Mouse (Mus musculus) embryo, embryonic 10.5 days (tissue): Measurements from ENCODE around the gene Mad2l2.
A peak's percentile ranks its signal among the peaks of the same experiment; 100 is the strongest.

Experiments used
- DNase-seq: peaks from one replicate; pipeline ENCODE4 v3.0.0-alpha.2; 2015; ENCODE audit warnings: low spot score

Gene Mad2l2

GRCm38 (mm10) chr4:148140098-148141011, 10.2 kb downstream of the Mad2l2 start:
- peak; percentile 95 for DNase-seq

- no peak for DNase-seq
Observed at GRCm38 (mm10) chr4:148143721-148144120, 13.5 kb downstream of the Mad2l2 start.

GRCm38 (mm10) chr4:148147714-148148113, 17.5 kb downstream of the Mad2l2 start:
- DNase-seq, result no peak

GRCm38 (mm10) chr4:148149540-148149939, 19.4 kb downstream of the Mad2l2 start:
- DNase-seq, result no peak

- no peak for DNase-seq
Observed at GRCm38 (mm10) chr4:148150242-148150641, 20.1 kb downstream of the Mad2l2 start.

GRCm38 (mm10) chr4:148150953-148151266, 20.7 kb downstream of the Mad2l2 start:
- no peak for DNase-seq

GRCm38 (mm10) chr4:148151267-148152168, 21.3 kb downstream of the Mad2l2 start, which contains the start of gene Fbxo6:
TSS of gene Fbxo6 (minus strand) at chr4:148152140.
- peak; percentile 92 for DNase-seq

GRCm38 (mm10) chr4:148152547-148152946, 22.4 kb downstream of the Mad2l2 start:
- no peak for DNase-seq

GRCm38 (mm10) chr4:148154006-148154405, 23.8 kb downstream of the Mad2l2 start:
- DNase-seq, result no peak

GRCm38 (mm10) chr4:148154982-148155381, 24.8 kb downstream of the Mad2l2 start:
- peak; percentile 61 for DNase-seq

- peak; percentile 72 for DNase-seq
Observed at GRCm38 (mm10) chr4:148158436-148159348, 28.5 kb downstream of the Mad2l2 start.

- peak; percentile 98 for DNase-seq
Observed at GRCm38 (mm10) chr4:148159544-148160435, 29.6 kb downstream of the Mad2l2 start.

- DNase-seq, result peak; percentile 63
Observed at GRCm38 (mm10) chr4:148160436-148161390, 30.5 kb downstream of the Mad2l2 start, which contains the start of the genes Fbxo44 and Fbxo2. TSS of gene Fbxo44 (minus strand) at chr4:148160482. TSS of gene Fbxo2 (plus strand) at chr4:148160621.

GRCm38 (mm10) chr4:148164002-148164439, 33.8 kb downstream of the Mad2l2 start:
- DNase-seq, result peak; percentile 83

- no peak for DNase-seq
Observed at GRCm38 (mm10) chr4:148164461-148164860, 34.3 kb downstream of the Mad2l2 start.

GRCm38 (mm10) chr4:148165551-148165950, 35.4 kb downstream of the Mad2l2 start:
- no peak for DNase-seq

- DNase-seq, result peak; percentile 45
Observed at GRCm38 (mm10) chr4:148166431-148166830, 36.2 kb downstream of the Mad2l2 start.

GRCm38 (mm10) chr4:148166986-148167385, 36.8 kb downstream of the Mad2l2 start:
- peak; percentile 80 for DNase-seq

- DNase-seq, result peak; percentile 85
Observed at GRCm38 (mm10) chr4:148168287-148168686, 38.1 kb downstream of the Mad2l2 start.
